Mouse (Mus musculus): ENCODE measurements around the gene Nfe2l3. TPM values are rescaled to one million over a fixed set of nuclear protein-coding genes. Genes with fewer than 3 reads are reported as not detected.
"Not testable (repeated sequence)": the region's sequence is repeated elsewhere in the genome, so short reads cannot be mapped to it uniquely, and the experiment has no call there.

Gene Nfe2l3
- total RNA-seq, 2 experiments from 2014 or later, result not detected

DNA sequence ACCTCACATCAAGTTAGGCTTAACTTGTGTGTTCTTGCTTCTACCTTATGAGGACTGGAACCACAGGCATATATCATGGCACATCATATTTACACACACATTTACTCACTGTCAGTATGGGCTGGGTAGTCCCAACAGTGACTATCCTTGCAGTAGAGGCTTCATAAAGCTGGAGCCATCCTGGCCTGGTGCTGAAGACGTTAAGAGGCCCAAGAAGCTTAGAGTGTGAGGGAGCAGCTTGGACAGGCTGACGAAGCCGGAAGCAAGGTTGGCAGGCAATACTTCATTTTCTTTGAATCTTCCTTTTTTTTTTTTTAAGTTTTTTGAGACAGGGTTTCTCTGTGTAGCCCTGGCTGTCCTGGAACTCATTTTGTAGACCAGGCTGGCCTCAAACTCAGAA, 51.4 kb downstream of the Nfe2l3 start:
- ATAC-seq (replicated peaks; ENCODE audit: poor library complexity), result no peak

DNA sequence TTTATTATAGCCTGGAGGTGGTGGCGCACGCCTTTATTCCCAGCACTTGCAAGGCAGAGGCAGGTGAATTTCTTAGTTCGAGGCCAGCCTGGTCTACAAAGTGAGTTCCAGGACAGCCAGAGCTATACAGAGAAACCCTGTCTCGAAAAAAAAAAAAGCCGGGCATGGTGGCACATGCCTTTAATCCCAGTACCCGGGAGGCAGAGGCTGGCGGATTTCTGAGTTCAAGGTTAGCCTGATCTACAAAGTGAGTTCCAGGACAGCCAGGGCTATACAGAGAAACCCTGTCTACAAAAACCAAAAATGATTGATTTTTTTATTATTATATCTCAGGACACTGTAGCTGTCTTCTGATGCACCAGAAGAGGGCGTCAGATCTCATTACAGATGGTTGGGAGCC, 52.1 kb downstream of the Nfe2l3 start:
- ATAC-seq (replicated peaks; ENCODE audit: poor library complexity), result not testable (repeated sequence)

DNA sequence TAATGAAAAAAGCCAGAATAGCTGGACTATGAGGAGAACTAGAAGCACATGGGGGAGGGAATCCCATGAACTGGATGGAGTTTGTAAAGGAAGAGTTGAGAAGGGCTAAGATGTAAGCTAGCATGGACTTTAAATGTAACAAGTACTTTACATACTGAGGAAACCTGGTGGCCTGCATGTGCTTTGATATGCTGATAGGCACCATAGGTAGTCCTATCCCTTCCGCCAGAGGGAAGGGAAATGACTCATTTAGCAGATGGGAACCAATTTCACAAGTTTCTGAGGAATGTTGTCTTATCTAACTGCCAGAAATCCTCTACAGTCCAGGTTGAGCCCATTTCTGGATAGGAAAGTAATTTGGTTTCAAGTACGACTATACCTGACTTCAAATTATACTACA, 53.2 kb downstream of the Nfe2l3 start:
- ATAC-seq (replicated peaks; ENCODE audit: poor library complexity), result peak; percentile 44; the same call in 1 of the 2 replicates

DNA sequence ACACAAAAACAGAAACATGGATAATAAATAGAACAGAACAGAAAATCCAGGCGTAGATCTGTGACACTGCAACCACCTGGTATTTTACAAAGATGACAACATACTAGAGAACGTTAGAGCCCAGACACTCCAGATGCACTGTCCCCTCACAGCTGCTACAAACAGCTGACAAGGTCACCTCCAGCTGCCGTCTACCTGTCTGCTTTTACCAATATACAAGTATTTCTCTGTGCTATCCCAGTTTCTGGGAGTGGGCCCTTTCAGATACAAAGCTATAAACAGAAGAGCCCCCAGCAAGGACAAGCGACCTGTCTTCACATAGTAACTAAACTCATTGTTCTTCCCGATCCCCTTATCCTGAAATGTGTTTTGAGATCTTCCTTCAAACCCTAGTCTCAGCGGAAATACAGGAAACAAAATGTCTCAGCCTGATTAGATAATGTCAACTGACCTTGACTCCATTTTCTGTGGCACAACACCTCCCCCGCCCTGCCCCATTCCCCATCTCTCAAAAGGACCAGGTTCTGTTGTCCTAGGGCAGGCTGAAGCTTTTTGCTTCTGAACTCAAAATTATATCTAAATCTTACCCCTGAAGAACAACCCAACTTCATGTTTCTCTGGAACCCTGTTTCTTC, 53.7 kb downstream of the Nfe2l3 start:
- 0 out of 2 replicates have a peak, but pooled peaks have one; percentile 14 for ATAC-seq (replicated peaks; ENCODE audit: poor library complexity)

DNA sequence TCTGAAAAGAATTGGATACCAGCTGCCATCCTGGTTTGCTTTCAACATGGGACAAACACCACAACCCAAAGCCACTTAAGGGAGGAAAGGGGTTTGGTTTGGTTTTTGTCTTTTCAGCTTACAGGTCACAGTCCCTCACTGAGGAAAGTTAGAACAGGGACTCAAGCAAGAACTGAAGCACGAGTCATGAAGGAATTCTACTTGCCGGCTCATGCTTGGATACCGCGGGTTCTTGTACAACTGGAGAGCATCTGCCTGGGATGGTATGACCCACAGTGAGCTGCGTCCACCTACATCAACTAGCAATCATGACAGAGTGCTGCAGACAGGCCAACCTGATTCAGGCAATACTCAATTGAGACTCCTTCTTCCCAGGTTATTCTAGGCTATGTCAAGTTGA, 54.3 kb downstream of the Nfe2l3 start:
- no peak for ATAC-seq (replicated peaks; ENCODE audit: poor library complexity)

DNA sequence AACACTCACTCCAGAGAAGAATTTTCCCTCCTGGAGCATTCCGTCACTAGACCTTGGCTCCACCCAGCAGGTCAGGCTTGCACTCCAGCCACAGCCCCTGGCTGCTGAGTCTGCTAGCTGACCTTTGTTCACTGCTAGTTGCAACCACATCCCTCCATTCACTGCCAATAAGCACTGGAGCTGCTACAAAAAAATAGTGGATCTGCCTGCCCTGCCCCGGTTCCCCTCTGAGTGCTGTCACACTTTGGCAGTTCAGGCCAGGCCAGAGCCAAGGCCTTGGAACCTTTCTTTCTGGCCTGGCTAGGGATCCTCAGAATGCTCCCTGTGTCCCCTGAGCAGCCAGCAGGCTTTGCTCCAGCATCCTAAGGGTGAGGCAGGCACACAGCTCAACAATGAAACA, 57.3 kb downstream of the Nfe2l3 start:
- no peak for ATAC-seq (replicated peaks; ENCODE audit: poor library complexity)

DNA sequence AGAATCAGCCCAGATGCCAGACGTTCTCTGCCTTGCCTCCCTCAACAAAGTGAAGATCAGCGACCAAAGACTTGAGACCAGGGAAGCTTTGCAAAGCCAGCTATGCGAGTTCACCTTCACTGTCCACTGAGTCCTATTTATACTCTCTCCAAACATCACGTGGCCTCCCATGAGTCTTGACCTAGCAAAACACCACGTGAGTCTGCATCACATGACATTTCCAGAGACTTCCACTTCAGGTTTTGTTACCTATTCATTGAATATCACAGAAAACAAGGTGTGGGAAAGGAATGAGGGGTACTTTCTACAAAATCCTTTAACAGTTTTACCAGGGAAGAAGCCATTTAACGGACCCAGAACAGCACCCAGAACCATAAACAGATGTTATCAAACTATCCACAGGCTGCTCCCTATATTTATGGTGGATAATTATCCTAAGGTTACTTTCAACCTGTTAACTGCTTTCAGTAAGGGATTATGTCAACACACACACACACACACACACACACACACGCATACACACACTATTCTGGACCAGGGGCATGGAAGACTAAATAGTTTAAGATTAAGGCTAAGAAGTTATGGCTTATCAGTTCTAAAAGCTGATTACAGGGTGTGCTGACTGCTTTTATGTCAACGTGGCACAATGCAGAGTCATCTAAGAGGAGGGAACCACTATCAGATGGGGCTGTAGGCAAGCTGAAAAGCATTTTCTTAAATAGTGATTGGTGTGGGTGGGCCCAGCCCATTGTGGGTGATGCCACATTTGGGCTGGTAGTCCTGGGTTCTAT, 65.0 kb downstream of the Nfe2l3 start:
- ATAC-seq (replicated peaks; ENCODE audit: poor library complexity), result peak; percentile 42; the same call in 1 of the 2 replicates

DNA sequence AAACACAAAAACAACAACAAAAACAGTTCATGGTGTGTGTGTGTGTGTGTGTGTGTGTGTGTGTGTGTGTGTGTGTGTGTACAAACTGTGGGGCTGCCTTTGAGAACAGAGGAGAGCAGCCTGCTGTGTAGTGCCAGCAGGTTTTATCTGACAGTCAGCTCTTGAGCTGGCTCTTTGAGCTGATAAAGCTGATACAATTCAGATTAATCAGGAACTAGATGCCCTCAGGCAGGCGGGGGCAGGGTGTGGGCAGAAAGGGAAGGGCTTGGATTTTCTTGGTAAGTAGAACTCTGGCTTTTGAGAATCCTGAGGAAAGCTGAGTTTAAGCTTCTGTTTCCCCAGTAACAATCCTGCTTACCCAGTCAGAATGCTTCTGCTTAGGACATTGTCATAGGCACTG, 73.2 kb downstream of the Nfe2l3 start:
- ATAC-seq (replicated peaks; ENCODE audit: poor library complexity), result no peak

DNA sequence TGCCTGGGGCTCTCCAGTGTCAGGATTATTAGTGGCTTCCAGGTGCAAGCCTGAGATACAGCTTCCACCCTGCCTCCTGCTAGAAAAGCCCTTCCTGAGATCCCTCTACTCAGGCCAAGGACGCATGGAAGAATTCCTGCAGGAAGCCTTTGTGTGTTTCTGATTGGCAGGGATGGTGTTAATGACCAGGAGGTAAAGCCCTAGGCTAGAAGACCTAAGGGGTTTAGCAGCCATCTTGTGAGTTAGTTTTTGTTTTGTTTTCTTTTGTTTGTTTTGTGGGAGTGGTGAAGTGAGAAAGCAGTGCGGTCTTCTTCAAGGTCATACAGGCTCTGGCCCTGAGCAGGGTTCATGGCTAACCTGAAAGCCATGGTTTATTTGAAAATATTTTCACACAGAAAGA, 75.1 kb downstream of the Nfe2l3 start:
- ATAC-seq (replicated peaks; ENCODE audit: poor library complexity), result no peak

Other genes starting within 250 kb of the Nfe2l3 start
- gene Hnrnpa2b1, start 37.2 kb downstream of the Nfe2l3 start, total RNA-seq (2015), result 1,568 and 1,722 TPM in 2 replicates
- 1,303 and 1,754 TPM in 2 replicates for gene Hnrnpa2b1, start 37.2 kb downstream of the Nfe2l3 start, total RNA-seq (2017)
- 277 and 292 TPM in 2 replicates for gene Cbx3, start 37.7 kb downstream of the Nfe2l3 start, total RNA-seq (2015)
- 426 and 503 TPM in 2 replicates for gene Cbx3, start 37.7 kb downstream of the Nfe2l3 start, total RNA-seq (2017)
- gene Snx10, start 91.2 kb downstream of the Nfe2l3 start, total RNA-seq (2015), result 66.9 and 67.8 TPM in 2 replicates
- gene Snx10, start 91.2 kb downstream of the Nfe2l3 start, total RNA-seq (2017), result 54.1 and 55.1 TPM in 2 replicates